Mouse (Mus musculus): ENCODE results near the gene Klc1.

- TF ChIP-seq CTCF (IDR thresholded peaks at IDR 0.05; ENCODE audit: low read depth): no peak
- TF ChIP-seq EP300 (IDR thresholded peaks at IDR 0.05; ENCODE audit: low read depth): no peak
Measured at GRCm38 (mm10) chr12:111845953-111846352, 87.3 kb downstream of the Klc1 start.

All from liver, postnatal 0 days (tissue).